Mouse (Mus musculus): ENCODE data around the gene Olfr418.

- TF ChIP-seq CTCF (IDR thresholded peaks at IDR 0.05) (no peak), EP300 (IDR thresholded peaks at IDR 0.05; ENCODE audit: insufficient read depth, low read depth, low read length) (no peak)
Measured at GRCm38 (mm10) chr1:173227081-173227480, 38.7 kb upstream of the Olfr418 start, which contains the start of gene Fcer1a.
